Mouse (Mus musculus) urinary bladder, adult 18-20 months (tissue): ENCODE measurements around the gene Usp28.
"Not testable (repeated sequence)": the region's sequence is repeated elsewhere in the genome, so short reads cannot be mapped to it uniquely, and the experiment has no call there.

Source experiments
- DNase-seq, 2 experiments: peaks; one replicate each; pipeline ENCODE4 v3.0.0; 2022; ENCODE audit warnings: low spot score in 2 of 2, mixed read lengths in 2 of 2

The Usp28 gene

DNA sequence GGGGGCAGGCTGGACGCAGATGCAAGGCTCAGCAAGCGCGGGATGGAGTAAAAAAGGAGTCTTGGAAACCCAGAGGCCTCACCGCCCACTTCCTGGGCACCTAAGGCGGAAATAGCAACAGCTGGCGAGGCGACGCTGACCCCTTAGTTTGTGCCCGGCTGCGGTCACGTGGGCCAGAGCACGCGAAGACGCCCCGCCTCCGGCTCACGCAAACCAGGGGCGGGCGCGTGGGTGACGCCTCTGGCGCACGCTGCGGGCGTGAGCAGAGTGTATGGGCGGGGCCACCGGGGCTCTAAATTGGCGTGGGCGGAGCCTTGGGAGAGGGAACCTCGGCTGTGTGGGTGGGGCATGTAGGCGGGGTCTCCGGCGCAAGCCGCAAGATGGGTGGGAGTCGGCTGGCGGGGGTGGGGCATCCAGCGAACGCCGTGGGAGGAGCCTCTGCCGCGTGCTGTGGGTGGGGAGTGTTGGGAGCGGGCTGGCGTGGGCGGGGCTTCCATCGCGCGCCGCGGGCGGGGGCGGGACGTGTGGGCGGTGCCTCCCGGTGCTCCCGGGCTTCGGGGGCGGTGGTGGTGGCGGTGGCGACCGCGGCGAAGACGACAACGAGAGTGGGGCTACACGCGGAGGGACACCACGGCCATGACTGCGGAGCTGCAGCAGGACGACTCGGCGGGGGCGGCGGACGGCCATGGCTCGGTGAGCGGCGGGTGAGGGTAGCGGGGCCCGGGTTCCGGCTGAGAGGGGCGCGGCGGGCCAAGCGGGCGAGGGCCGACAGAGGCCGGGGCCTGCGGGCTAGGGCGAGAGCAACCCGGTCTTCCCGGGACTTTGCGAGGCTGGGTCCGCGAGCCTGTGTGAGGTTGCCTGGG, at the start of gene Usp28:
Usp28 (plus strand) TSS at position 531 of the 863 bp plus-strand sequence.
- peak; percentile 98 to 99 for DNase-seq

DNA sequence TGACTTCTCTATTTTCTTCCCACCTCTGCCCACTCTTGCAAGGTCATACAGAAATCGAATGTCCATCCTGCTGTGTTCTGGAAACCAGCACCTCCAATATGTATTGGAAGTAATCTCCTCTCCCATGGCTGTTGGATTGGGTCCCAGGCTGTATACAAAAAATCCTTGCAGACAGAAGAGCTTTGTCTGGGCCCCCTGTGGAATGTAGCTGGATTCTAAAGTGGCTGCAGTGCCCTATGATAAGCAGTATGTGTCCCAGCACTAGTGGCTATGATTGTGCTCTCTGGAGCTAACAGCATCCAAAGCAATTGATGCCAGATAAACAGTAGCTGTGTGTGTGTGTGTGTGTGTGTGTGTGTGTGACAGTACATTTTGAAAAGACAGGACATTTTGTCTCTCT, 42.8 kb upstream of the Usp28 start:
- DNase-seq: no peak

DNA sequence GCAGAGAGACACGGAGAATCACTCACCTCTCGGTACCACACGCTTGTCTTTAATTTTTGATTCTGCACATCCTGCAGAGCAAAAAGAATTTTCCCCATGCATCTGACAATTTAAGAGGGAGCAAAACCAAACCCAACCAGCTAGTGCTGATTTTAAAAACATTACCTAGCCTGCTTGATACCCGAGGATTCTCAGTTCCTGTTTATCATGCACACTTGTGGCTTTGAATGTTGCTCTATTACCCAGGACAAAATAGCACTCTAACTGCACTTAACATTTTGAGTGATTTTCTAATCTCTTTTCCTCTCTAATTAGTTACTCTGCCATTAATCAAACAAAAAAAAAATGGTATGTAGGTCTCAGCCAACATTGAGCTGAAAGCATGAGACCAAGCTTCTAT, 37.6 kb upstream of the Usp28 start:
- DNase-seq: no peak

DNA sequence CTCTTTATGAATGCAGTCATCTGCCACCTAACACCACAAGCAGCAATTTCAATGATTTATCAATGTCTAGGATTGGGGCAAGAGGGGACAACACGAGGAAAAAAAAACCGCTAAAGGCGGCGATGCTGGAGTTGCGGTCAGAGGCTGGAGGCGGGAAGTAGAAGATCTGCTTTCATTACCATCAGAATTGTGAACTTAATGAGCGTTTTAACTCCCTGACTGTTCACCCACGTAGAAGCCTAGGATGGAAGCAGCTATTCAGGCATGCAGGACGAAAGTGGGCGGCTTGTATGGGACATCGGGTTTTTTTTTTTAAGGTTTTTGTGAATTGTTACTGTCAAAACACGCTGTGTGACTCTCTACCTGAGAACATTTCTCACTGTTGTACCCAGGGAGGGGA, 23.9 kb upstream of the Usp28 start:
- DNase-seq: no peak

DNA sequence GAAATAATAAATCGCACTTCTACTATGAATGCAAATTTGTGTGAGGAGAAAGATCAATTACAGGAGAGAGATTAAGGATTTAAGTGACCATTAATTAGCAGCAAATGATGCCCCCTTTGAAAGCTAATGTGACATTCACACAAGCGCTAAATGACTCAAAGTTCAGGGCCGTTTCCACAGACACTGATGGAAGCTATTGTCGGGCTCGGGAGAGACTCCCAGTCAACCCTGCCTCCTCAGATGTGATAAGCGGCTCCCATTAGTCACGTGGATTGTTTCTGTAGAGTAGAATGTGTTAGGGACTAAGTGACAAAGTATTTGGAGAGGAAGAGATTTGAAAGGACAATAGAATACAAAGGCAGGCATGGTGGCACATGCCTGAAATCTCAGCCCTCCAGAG, 23.0 kb upstream of the Usp28 start:
- DNase-seq: no peak

DNA sequence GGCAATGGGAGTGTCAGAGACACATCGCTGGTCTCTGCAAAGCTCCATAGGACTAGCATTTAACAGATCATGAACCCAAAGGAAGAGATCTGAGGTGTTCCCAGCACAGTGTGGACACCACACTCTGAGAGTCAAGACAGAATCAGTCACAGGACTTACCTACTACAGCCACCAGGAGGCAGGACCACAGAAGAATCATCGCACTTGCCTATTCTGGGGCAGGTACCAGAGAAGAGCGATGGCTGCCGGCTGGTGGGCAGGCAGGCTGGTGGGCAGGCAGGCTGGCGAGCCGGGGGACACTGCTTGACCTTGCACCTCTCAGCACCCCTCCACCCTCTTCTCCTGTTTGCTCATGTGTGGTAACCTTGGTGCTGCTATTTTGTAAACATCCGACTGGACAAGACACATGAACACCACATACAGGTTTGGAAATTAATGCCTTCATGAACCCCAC, 20.6 kb upstream of the Usp28 start, which contains the start of gene Htr3b:
Htr3b (minus strand) TSS at position 404 of the 454 bp plus-strand sequence.
- no peak for DNase-seq

DNA sequence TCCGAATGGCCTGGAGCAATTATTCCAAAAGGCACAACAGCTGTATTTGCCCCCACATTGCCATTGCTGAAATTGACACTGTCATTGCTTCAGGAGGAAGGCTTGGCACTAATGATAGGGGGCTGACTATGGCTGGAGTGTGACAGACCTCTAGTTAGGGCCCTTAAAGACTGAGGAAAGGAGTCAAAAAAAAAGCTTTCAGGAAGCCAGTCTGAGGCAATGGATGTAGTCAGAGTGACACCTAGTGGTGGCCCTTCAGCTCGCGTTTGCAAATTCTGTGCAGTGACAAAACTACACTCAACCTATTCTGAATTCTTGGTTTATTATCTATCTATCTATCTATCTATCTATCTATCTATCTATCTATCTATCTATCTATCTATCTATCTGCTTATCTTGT, 12.7 kb upstream of the Usp28 start:
- DNase-seq: no peak

DNA sequence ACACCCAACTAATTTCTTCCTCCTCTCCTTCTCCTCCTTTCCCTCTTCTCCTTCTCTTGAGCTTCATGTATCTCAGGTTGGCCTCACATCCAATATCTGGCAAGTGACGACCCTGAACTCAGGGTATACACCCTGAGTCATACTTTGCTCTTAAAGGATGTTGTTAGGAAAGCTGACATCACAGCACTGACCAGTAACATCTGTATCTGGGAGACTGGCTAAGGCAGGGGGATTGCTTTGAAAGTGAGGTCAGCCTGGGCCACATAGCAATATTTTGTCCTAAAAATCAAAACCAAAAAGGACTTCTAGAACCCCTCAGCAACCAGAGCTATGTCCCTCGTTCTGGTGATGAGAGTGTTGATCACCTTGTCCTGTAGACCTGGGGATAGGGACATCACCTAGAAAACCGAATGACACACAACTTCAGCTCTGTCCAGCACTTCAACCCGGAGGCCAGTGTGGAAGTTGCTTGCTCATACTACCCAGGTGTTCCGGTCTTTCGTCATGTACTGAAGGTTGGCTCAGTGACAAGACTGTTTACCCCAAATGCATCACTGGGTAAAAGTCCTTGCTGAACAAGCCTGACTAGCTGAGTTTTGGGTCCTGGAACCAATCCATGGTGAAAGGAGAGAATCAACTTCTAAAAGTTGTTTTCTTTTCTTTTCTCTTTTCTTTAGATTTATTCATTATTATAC, 8.4 kb upstream of the Usp28 start:
- DNase-seq: peak in 1 of 2 experiments; percentile 18

DNA sequence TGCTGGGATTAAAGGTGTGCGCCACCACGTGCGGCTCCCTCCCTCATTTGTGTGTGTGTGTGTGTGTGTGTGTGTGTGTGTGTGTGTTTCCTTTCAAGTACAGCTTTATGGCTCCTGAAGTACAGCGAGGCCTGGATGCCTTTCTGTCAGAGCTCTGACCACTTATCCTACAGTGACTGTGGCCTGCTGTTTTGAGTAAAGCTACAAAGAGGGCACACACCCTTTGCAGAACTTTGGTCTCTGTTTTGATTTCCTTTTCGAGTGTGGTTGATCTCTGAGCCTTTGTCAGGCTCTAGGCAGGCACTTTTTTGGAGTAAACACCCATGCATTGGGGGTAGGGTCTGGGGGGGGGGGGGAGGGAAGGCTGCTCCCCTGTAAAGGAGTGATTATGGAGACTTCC, 4.8 kb upstream of the Usp28 start:
- DNase-seq: no peak

DNA sequence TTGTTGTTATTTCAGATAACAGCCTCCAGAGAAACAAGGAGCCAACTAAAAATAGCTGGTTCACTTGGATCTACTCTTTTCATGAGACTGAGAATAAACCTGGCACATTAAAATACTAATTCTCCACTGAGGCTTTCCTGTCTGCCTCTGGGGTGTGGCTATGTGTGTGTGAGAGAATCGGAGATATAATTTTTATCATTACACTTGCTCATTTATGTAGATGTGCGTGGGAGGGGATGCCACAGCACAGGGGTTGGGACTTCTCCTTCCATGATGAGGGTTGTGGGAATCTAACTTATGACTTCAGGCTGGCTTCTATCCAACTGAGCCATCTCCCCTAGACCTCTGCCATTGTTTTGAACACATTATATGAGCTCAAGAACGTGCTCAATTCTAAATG, 4.4 kb upstream of the Usp28 start:
- no peak for DNase-seq

DNA sequence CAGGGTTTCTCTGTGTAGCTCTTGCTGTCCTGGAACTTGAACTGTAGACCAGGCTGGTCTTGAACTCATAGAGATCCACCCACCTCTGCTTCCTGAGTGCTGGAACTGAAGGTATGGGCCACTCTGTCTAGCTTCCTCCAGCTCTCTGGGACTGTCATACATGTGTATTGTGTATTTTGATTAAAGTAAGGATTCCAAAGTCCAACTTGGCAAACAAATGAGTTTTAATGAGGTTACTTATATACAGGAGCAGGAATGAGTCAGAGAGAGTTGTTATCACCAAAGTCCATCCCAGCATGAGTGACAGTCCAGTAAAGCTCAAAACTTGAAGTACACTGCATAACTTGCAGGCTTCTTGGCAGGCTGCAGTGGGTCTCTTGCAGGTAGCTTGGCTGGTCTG, 3.3 kb upstream of the Usp28 start:
- DNase-seq: no peak

DNA sequence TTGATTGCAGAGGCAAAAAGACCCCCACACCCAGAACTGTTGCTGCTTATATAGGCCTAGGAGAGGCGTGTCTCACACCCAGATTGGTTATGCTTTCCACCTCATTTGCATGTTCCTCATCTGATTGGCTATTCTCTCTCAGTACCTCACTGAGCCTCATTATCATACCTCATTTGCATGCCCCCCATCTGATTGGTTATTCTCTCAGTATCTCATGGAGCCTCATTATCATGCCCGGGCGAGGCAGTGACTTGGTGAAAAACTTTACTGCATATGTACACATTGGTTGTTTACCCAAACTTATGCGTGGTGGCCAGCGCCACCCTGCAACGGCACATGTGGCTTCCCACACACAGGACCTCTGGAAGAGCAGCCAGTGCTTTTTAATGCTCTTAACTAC, 1.4 kb upstream of the Usp28 start:
- DNase-seq: not testable (repeated sequence)

DNA sequence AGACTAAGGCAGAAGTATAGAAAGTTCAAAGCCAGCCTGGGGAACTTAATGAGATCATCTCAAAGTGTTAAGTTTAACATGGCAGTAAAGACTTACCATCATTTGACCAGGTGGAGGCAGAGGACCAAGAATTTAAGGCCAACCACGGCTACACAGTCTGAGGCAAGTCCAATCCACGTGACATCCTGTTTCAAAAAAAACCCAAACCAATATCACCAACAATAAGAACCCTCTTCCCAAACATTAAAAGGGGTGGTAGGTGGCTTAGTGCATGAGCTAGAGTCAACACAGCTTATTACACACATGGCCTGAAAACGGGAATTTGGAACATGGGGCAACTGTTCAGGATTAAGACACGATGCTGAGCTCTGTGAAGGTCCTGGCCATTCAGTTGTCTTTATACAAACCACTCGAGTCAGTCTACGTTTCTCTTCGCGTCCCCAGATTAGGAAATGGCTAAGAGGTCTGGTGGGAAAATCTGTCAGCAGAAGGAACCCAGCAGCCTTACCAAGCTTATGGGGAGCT, 793 bp upstream of the Usp28 start:
- no peak for DNase-seq

DNA sequence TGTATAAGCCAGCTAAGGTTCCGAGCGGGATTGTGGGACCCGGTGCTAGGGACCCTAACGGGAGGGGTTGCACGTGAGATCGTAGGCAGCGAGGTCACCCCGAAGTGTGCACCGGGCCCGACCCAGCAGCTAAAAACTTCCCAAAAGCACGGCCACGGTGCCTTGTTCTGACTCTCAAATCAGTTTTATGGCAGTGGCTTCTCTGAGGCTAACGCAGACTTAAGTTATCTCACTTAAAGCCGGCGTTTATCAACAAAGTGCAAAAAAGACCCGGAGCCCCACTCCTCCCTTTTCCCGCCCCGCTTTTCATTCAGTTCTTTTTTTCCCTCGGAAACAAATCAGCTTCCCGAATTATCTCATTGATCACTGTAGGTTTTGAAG, 523 bp downstream of the Usp28 start:
- no peak for DNase-seq

DNA sequence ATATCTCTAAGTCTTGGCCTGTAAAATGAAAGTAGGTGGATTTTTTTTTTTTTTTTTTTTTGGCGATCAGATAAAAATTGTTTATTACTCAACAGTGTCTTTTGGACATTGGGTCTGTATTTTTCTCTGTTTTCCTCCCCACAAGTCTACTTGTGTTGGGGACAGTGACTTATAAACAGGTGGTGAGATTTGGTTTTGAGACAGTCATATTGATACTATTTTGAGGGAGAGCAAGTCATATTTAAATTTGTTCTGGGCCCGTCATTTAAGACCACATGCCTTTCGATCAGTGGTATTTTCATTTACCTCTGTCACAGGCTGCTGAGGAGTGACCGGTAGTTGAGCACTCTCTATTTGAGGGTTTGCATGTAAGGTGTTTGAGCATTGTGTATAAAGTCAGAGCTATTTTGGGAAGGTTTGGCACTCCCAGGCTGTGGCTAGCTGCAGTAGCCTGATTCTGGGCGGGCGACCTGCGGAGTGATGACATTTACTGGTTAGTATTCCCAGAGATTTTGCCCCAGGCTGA, 1.5 kb downstream of the Usp28 start:
- DNase-seq: no peak

DNA sequence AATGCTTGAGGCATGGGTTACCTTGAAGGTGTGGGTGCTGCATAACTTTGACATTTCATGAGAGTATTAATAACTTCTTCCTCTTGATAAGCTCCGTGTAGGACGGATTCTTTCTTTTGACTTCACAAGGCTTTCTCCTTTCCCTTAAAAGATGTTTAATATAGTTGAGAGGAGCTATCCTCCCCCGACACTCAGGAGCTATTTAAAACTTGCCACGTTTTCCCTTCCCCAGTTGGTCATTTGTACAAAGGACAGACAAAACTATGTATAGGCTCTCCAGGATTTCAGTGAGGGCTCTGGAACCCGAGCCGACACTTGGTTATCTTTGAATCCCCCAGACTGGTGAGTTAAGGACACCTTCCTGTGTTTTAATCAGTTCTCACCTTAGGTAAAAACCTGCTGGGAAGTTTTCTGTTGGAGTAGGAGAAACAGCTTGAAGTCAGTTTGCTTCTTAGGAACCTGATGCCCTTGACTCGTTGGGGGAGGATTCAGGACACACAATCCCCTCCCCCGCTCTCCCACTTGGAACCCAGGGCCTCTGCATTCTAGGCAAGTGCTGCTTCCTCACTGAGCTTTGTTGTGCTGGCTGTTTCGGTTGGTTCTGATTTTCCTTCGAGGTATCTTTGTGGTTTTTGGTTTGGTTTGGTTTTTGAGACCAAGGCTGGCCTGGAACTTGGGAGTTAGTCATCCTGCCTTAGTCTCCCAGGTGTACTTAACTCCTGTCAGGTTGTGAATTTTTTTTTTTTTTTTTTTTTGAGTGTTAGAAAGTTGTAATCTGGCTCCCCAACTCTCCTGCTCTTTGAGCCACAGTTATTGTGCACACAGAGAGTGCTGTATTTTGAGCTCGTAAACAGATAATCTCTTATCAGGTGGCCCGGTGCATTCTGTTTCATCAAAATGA, 2.3 kb downstream of the Usp28 start:
- DNase-seq: no peak

DNA sequence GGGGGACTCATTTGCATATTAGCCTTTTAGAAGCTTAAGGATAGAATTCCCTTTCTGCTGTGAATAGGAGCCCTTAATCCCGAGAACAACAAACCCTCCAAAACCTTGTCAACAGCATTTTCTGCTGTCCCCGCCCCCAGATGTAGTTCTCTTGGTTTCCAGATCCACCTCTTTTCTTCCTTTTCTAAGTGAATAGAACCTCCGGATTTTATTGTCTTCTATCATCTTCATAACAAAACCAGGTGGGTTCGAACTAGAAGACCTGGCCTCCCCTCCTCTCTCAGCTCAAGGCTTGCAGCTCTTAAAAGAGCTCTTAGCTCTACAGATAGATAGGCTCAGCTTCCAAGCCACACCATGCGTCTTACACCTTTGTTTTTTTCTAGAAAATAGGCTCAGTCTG, 6.5 kb downstream of the Usp28 start:
- no peak for DNase-seq

DNA sequence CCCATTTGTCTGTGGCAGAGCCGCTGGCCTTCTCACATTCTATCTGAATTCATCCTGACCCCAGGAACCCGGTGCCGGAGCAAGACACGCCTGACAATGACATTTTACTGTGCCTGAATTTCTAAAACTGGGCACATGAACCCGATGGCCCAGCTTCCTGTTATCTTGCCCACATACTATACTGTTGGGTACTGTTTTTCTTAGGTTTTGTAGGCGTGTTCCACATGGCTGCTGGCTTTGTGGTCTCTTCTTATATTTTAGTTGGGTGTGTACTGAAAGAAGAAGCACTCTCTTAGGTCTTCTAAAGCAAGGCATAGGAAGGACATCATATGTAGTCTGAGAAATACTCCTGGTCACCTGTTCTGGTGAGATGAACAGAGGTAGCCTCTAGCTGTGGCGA, 9.6 kb downstream of the Usp28 start:
- DNase-seq: no peak

DNA sequence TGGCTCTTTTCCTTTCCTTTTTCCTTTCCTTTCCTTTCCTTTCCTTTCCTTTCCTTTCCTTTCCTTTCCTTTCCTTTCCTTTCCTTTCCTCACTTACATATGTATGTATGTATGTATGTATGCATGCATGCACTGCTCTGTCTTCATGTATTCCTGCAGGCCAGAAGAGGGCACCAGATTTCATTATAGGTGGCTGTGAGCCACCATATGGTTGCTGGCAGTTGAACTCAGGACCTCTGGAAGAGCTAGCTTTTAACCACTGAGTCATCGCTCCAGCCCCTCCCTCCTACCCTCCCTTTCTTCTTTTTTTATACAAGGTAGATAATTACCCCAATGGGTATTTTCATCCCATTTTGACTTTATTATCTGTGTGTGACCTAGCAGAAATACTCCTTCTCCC, 10.6 kb downstream of the Usp28 start:
- DNase-seq: no peak

DNA sequence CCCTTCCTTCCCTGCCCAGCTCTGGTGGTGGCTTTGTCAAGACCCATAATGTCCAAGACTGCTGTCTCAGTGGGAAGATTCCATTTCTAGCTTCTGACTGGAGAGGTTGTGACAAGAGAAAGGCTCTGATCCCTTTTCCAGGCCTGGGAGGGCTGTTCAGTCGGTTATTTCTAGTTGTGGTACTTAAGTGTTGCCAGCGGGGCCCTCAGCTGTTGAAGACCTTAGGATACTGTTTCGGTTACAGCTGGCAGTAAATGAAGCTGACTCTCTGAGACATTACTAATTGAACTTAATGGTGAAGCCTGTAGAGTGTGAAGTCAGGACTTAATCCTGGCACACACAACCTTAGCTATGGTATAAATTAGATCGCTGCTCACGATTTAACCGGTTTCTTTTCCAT, 14.1 kb downstream of the Usp28 start:
- DNase-seq: no peak

DNA sequence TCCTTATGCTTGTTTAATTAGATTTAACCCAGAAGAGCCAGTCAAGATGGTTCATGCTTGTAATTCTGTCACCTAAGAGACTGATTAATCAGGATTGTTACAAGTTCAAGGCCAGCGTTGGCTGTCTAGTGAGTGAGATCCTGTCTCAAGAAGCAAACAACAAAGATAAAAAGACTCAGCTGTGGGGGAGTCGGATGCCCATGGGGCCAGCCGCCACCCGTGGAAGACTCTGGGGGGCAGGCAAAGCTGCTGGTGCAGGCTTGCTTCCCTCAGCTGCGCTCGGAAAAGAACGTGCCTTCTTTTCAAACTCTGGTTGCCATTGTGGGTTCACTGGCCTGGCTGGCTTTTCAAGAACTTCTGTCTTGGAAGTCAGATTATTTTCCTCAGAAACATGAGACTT, 30.6 kb downstream of the Usp28 start:
- no peak for DNase-seq

DNA sequence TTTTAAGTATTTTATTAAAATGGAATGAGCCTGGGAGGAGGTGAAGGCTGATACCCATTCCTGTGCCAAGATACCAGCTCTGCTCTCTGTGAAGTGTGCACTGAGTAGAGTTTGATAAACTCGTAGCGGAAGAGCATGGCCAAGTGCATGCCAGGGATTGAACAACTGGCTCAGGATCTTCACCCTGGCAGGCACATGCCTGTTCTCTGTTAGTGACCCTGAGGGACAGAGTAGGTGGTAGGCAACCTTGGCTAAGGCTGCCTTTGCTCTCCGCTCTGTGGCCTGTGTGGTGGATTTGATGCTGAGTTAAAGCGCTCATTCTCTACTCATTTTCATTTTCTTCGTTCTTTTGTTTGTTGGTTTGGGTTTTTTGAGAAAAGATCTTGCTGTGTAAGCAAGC, 36.1 kb downstream of the Usp28 start:
- DNase-seq: no peak
